Mouse (Mus musculus) right cerebral cortex, postnatal 36 days (tissue): ENCODE measurements at regions not wholly inside any gene's neighbourhood (a gene's known extent, or its start where the extent isn't known, plus 50 kb on each side); places are given as distances from the start of the nearest gene placed in this dataset.
"Not testable (repeated sequence)": the region's sequence is repeated elsewhere in the genome, so short reads cannot be mapped to it uniquely, and the experiment has no call there.

Source experiments
- DNase-seq, 2 experiments: peaks; one replicate each; pipeline ENCODE4 v3.0.0; 2022; ENCODE audit warnings: low spot score in 2 of 2, mixed read lengths in 1 of 2

GRCm38 (mm10) chr2:179099783-179100182 is 342.4 kb upstream of the Cdh4 start:
- no peak for DNase-seq

DNA sequence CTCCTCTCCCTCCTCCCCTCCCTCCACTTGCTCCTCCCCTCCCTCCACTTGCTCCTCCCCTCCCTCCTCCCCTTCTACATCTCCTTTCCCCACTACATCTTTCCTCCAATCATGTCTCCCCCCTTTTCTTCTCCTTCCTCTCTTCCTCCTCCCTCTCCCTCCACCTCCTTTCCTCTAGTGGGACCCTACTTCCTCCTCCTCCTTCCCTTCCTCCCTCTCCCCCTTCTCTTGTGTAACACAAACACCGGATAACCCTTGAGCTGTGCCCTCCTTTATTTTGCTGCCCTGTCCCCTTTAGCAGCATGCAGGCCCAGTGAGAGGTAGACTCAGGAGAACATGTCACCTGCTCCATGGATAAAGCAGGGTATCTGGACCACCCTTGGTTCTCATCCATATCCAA is 339.1 kb upstream of the Cdh4 start:
- DNase-seq = no peak

GRCm38 (mm10) chr2:179112951-179113350 is 329.3 kb upstream of the Cdh4 start:
- DNase-seq = no peak

- no peak for DNase-seq
Observed at GRCm38 (mm10) chr2:179128018-179128417, 314.2 kb upstream of the Cdh4 start.

GRCm38 (mm10) chr2:179128432-179128831 is 313.8 kb upstream of the Cdh4 start:
- DNase-seq = no peak

DNA sequence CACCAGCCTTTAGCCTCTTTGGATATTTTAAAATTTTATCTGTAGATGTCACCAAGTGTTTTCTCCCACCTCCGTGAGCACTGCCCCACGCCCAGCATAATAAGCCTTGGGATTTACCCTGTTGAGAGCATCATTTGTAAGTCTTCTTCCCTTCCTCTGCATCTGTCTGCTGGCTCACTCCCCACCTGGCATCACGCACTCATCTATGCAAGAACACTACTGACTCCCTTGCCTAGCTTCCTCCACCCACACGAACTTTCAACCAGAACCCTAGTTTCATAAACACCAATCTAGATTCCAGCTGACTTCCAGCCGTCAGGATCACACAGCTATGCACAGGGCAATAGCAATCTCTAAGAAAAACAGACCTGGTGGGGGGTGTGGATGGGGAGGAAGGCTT is 311.2 kb upstream of the Cdh4 start:
- DNase-seq = peak; percentile 16 to 41

- no peak for DNase-seq
Observed at GRCm38 (mm10) chr2:179142313-179142712, 299.9 kb upstream of the Cdh4 start.

DNA sequence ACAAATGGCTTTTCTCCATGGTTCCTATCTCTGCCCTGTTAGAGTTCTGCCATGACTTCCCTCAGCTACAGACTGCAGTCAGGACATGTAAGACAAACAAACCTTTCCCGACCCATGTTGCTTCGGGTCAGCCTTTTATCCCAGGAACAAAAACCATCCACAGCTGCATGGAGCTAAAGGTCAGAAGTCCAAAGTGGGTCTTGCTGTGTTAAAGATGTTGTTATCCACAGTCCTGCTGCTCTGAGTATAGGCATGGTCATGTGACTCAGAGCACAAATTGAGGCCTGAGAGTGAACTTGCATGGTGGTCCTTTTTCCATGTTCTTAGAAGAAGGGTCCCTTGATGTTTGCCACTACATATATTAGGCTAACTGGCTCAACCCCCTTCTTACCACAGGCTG is 296.5 kb upstream of the Cdh4 start:
- DNase-seq = no peak

- no peak for DNase-seq
Observed at GRCm38 (mm10) chr2:179146274-179146673, 296.0 kb upstream of the Cdh4 start.

- no peak for DNase-seq
Observed at GRCm38 (mm10) chr2:179148194-179148593, 294.0 kb upstream of the Cdh4 start.

DNA sequence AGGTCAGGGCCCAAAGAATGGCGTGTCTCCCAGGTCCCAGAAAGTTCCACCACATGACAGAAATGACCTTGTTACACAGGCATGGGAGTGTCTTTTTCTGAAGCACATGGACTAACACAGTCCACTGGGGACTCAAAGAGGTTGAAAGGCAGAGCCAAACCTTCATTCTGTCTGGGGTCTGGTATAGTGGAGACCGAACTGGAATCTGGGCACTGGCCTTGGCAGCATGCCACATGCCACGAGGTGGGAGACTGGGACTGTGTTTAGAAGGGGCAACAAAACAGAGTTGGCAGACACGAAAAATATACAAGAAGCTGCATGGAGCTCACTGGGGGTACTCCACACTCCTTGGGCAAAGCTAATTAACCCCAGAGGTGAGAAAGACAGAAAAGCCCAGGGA is 293.6 kb upstream of the Cdh4 start:
- no peak for DNase-seq

GRCm38 (mm10) chr2:179158881-179159280 is 283.4 kb upstream of the Cdh4 start:
- no peak for DNase-seq

- DNase-seq = no peak
Observed at GRCm38 (mm10) chr2:179163116-179163515, 279.1 kb upstream of the Cdh4 start.

DNA sequence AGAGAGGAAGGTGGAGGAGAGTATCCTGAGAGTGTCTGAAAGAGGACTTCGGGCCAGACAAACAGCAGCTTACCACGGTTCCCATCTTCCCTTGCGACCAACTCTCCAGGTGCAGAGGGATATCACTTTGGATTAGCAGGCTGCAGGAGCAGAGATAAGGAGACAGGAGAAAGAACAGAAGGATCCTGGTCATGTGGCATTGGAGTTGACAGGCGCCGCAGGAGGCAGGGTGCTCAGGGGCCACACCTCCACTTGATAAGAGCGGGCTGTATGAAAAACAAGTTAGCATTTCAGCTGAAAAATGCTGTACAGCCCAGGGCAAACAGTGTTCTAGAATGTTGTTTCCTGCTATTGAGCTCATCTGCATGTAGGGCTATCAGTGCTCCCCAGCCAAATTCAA is 272.1 kb upstream of the Cdh4 start:
- no peak for DNase-seq

GRCm38 (mm10) chr2:179170608-179171007 is 271.6 kb upstream of the Cdh4 start:
- no peak for DNase-seq

- not testable (repeated sequence) for DNase-seq
Observed at GRCm38 (mm10) chr2:179176835-179177530, 265.2 kb upstream of the Cdh4 start.

- DNase-seq = no peak
Observed at GRCm38 (mm10) chr2:179181366-179181765, 260.9 kb upstream of the Cdh4 start.

DNA sequence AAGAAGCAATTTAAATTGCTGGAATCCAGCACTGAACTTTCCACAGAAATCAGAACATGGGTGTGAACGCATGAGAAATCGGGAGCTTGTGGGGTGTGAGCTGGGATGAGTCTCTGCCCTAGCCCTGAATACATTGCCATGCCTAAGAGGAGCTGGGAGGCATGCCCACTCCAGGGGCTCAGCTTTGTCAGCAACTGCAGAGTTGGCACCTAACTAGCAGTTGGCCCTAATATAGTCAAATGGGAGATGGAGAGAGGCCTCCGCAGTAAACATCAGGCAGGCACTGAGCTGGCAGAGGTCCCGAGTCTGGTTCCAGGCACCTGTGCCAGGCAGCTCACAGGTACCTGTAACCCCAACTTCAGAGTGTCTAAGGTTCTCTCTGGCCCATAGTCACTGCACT is 260.1 kb upstream of the Cdh4 start:
- no peak for DNase-seq

DNA sequence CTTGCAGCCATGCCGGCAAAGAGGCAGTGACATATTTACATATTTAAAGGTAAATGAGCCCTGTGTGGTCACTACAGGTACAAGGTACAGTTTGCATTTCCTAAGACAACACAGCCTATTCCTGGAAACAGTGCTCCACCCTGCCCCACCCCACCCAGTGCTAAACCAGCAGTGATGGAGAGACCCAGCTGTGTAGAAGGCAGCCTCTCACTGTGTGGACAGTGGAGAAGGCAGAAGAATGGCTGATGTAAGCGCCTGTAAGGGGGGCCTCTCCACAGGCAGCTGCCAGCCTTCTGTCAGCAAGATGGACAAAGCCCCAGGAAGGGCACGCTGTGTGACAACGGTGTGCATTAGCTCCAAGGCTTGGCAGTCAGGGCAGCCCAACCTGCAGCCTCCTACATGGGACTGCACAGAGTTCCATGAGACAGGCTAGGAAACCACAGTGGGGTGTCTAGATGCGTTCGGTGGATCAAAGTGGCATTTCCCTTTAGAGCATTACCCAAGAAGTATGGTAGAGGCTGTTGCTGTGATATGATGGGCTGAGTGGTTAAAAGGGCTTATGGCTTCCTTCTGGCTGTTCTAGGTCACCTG is 249.2 kb upstream of the Cdh4 start:
- no peak for DNase-seq

DNA sequence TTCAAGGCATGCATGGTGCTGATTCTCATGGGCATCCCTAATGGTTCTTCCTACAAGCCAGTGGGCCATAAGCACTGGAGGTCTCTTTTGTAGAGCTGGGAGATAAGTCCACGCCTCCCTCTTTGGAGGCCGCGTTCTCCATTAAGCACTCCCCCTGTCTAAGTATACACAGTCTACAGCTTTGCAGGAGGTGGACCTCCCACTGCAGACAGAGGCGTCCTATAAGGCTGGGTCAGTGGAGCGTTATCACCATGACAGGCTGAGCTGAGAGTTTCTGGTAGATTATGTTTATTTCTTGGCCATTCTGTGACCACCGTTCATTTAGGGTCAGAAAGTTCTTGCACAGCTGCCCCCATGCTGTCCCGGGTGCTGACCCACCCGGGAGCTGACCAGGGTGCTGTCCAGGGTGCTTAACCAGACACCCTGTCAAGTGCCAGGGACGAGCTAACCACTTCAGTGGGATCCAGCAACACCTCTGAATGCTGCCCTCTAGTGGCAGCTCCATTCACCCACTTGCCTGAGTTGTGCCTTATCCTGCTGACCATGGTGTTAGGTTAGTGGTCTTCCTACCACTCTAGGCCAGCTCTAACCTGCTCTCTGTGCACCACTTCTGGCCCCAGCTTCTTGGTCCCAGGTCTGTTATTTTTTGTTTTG is 248.6 kb upstream of the Cdh4 start:
- DNase-seq = peak; percentile 45 to 47

DNA sequence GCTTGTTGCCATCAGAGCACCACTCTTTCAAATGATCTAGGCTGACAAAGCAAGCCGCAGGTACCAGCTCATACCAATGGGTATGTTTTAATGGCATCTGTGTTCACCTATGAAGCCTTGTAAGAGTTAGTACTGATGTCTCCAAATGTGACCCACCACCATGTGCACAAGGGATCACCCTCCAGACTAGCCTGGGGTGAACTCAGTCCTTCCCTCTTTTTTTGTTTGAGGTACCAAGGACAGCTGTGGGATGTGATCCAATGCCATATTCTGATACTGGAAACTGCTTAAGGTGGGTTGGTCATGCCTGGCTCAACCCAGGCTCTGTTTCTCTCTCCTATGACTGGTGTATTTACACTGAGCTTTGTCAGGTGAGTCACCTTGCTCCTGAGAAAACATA is 244.8 kb upstream of the Cdh4 start:
- no peak for DNase-seq

GRCm38 (mm10) chr2:179200495-179200894 is 241.7 kb upstream of the Cdh4 start:
- DNase-seq = no peak

DNA sequence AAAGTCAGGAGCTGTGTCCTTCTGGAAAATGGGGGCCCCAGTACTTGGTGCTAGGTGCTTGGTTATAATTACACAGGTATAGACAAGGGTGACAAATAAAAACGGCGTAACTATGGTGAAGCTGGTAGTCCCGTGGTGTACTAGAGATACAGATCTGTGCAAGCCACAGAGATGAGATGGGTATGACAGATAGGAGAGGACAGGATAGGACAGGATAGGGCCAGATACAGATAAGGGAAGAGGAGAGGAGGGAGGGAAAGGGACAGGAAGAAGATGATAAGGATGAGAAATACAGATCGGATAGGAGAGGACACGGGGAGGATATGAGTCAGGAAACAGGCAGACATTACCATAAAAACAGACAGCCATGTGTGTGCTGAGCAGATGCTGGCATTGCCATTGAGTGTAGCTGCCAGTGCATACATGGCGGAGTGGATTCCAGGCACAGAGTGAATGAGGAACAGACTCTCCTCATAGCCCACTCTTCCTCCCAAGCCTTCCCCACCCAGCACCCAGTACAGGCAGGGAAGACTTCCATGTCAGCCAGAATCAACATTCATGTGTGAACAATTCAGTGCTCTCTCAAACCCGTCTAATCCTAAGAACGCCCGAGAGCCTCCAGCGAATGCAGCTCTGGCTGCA is 231.9 kb upstream of the Cdh4 start:
- no peak for DNase-seq
